Mouse (Mus musculus): ENCODE data around the gene Slc6a16. TPM values are rescaled to one million over a fixed set of nuclear protein-coding genes. Genes with fewer than 3 reads are reported as not detected.

Gene Slc6a16
- polyA plus RNA-seq, 1 experiment: not detected

DNA sequence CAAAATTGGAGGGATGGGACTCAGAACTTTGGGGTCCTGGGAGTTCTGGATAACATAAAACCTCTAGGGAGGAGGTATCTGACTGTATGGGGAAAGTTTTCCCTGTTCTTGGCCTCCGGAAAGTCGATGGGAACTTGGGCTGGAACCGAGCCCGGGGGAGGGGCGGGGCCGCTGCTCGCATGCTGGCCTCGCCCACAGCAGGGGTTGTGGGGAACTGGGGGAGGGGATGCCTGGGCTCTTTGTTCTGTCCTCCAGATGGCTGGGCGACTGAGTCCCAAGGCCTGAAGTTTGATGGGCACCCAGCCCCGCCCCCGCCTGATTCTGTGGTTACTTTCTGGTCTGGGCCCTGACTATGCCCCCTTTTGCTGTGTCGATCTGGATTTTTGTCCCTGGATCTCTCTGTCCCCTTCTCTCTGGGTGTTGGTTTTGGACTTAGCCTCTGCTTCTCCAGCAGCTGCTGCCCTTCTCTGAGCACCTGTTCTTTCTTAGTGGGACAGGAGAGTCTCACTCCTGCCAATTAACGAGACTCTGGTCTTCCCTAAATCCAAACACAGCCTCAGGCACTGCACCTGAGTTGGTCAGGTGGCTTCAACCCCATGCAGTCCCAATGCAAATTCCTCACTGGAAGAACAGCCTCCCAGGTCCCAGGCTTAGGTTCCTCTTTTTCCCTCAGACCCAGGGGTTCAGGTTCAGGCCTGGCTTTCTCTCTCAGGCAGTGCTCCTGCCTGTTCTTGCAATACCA is 24.3 kb upstream of the Slc6a16 start:
- DNase-seq (ENCODE audit: low spot score): no peak

- DNase-seq (ENCODE audit: low spot score): no peak
Measured at GRCm38 (mm10) chr7:45221680-45222079, 19.2 kb upstream of the Slc6a16 start.

DNA sequence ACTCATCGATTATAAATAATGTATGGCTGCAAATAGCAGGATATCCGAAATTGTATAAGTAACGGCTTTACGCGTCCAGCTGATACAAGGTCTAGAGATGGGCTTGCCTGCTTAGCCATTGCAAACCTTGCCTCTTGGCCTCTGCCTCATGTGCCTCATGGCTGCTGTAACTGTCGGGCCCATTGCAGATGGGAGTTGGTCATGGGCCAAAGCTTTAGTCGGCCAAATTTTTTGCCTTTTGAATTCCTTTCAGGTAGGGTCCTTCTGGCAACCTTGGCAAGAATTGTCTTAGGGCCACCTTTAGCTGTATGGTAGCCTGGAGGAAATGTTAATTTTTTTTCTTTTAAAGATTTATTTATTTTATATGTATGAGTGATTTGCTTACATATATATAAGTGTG is 16.1 kb upstream of the Slc6a16 start:
- DNase-seq (ENCODE audit: low spot score): no peak

DNA sequence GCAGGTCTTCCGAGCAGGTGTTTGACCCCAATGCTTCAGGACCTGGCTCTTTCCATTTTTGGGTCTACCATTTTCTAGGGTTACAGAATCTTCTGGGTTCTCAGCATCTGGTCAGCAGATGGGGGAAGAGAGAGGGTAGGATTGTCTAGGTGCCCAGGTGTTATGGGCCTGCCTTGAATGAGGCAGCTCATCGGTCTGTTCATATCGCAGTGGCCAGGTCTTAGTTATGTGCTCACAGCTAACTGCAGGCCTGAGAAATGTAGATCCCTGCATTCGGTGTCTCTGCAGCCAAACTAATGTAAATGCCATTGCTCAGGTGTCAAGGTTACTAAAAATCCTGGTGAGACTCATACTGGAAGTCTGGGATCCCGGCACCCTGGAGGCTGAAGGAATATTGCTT is 14.5 kb upstream of the Slc6a16 start:
- no peak for DNase-seq (ENCODE audit: low spot score)

- no peak for DNase-seq (ENCODE audit: low spot score)
Measured at GRCm38 (mm10) chr7:45228548-45228947, 12.3 kb upstream of the Slc6a16 start.

- no peak for DNase-seq (ENCODE audit: low spot score)
Measured at GRCm38 (mm10) chr7:45229046-45229445, 11.8 kb upstream of the Slc6a16 start.

DNA sequence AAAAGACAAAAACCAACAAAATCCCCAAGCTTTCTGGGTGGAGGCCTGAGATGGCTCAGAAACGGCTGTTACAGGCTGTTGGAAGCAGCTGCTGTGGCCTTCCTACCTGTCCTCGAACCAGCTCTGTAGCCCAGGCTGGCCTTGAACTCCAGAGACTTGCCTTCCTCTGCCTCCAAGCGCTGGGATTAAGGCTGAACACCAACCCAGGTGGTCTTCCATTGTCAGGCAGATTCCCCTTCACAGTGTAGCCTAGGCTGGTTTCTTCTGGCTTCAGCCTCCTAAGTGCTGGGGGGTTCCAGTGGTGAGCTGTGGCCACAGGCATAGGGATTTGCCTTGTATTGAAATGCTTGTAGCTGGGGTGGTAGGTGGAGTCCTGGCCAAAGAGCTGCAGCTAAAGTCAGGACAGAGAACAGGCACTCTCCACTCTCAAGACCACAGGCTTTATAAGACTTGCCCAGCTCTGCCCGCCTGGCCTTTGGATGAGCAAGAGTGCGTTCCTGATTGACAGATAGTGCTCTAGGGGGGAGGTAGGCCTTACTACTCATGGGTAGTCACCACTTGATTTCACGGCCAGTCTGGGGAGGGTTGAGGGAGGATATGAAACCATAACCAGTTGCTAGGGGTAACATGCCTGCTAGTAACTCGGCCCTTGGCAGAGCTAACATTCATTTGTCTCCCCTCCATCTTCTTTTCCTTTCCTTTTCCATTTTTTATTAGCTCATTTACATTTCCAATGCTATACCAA is 11.3 kb upstream of the Slc6a16 start:
- DNase-seq (ENCODE audit: low spot score): no peak

DNA sequence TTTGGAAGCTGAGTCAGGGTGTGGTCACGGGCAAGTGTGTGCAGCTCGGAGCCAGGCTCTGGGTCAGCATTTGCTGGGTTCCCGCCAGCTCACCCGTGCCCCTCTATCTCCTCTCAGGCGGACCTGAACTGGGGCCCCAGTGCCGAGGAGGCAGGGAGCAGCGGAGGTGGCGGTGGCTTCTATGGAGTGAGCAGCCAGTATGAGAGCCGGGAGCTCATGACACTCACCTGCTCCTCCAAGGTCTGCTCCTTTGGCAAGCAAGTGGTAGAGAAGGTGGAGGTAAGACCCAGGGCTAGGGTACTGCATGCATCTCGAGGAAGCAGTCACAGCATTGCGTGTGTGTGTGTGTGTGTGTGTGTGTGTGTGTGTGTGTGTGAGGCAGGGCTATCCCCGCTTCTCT is 9.7 kb upstream of the Slc6a16 start:
- DNase-seq (ENCODE audit: low spot score): no peak

DNA sequence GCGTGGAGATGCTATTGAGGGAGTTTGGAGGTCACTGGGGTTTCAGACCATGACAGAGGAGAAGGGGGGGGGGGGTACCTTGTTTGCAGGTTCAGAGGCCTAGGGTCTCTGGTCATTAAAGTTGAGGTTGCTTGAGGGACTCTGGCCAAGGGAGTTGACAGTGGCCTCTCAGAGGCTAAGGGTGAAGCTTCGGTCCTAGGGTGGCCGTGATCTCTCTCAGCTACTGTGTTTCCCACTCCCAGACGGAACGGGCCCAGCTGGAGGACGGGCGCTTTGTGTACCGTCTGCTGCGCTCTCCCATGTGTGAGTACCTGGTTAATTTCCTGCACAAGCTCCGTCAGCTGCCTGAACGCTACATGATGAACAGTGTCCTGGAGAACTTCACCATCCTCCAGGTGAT is 8.9 kb upstream of the Slc6a16 start:
- no peak for DNase-seq (ENCODE audit: low spot score)

- no peak for DNase-seq (ENCODE audit: low spot score)
Measured at GRCm38 (mm10) chr7:45232716-45233465, 8.0 kb upstream of the Slc6a16 start.

GRCm38 (mm10) chr7:45233580-45234332 is 7.1 kb upstream of the Slc6a16 start:
- DNase-seq (ENCODE audit: low spot score): no peak

GRCm38 (mm10) chr7:45234333-45234841 is 6.5 kb upstream of the Slc6a16 start:
- no peak for DNase-seq (ENCODE audit: low spot score)

DNA sequence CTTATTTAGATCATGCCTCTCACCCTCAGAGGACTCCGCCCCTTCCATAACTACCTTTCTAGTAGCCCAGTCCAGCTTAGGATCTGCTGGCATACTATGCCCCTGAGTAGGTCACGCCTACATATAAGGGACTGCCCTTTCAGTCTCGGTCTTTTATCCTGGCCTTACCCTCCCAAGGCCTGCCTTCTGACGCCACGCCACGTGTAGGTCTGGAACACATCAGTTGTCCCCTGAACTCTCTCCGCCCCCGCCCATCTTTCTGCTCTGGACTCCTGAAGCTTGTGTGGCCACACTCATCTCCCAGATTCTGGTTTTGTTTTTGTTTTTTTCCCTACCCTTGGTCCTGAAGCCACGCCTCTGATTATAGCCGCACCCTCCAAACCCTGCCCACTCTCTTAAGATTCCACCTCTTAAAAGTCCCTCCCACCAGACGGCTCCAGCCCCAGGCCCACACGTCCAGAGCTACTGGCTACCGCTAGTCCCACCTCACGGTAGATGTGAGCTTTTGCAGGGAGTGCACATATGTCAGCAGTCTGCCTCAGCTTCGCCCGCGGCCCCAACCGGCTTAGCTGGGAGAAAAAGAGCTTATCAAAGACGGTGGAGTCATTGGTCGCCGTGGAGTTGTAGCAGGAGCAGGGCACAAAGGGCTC is 5.8 kb upstream of the Slc6a16 start:
- no peak for DNase-seq (ENCODE audit: low spot score)

- no peak for DNase-seq (ENCODE audit: low spot score)
Measured at GRCm38 (mm10) chr7:45235656-45236180, 5.2 kb upstream of the Slc6a16 start.

- no peak for DNase-seq (ENCODE audit: low spot score)
Measured at GRCm38 (mm10) chr7:45237747-45238699, 2.9 kb upstream of the Slc6a16 start.

DNA sequence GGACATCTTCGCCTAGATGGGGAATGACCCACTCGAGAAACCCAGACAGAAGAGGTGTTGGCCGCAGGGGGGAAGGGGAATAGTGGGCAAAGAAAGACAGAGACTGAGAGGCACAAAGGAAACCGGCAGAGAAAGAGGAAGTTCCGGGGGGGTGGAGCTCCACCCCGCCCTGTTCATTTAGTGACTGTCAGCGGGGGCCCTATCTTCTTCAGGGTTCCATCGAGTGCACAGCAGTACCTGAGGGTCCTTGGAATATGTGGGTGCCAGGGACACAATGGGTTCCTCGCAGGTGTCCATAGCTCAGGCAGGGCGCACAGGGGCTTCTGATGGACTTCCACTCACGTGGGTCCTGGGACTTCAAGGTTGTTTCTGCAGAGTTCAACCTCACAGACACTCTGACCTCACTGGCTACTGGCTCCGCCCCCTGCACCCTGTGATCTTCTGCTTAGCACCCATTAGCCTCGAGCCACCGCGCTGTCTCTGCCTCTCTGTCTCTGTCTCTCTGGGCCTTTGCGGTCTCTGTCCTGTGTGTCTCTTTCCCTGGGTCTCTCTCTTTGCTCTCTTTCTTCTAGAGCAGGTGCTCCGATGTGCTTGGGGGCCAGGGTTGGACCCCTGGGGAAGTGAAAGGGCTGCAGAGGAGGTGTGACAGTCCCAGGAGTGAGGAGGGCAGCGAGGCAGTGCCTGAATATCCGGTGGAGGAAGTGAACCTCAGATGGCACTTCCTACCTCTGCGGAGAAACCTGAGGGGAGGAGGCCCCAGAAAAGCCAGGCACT is 2.0 kb upstream of the Slc6a16 start, which contains the start of gene Cd37:
Cd37 (minus strand) TSS at position 393 of the 774 bp plus-strand sequence.
- DNase-seq (ENCODE audit: low spot score): no peak

DNA sequence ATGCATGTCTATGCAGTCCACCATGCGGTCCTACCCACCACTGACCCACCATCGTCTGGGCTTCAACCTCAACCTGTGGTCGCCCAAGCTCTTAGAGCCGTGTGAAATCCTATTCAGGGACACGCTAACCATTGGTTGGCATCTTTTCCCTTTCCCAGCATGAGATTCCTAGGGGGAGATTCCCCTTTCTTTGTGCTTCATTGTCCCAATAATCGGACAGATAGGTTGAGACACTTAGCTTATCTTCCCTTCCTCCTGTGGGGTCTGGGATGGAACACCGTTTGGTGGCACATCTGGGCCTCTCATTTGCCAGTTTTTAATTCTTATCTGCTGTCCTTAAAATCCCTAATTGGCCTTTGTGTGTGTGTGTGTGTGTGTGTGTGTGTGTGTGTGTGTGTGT is 776 bp upstream of the Slc6a16 start:
- DNase-seq (ENCODE audit: low spot score): no peak

DNA sequence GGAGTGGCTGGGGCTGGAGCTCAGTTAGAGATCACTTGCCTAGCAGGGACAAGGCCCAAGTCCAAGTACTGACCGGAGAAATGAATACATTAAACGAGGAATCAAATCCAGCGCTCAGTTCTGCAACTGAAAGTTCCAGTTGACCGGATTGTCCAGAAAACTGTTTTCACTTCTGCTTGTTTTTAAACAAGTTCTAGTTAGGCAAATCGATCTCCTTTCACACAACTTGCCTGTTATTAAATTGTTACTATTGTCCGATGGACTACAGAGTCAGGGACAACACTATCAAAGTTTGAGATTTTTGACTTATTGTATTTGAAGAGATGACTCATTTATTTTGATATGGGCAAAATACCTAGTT is 484 bp downstream of the Slc6a16 start:
- DNase-seq (ENCODE audit: low spot score): no peak

- no peak for DNase-seq (ENCODE audit: low spot score)
Measured at GRCm38 (mm10) chr7:45247666-45248065, 6.8 kb downstream of the Slc6a16 start.

Measured in urinary bladder, adult 2 months (tissue).